Mouse (Mus musculus) ES-Bruce4 (cell line): ENCODE measurements around the gene Chst1. TPM values are rescaled to one million over a fixed set of nuclear protein-coding genes. Genes with fewer than 3 reads are reported as not detected.

Experiments
- H3K27ac ChIP-seq: 2 replicates; pipeline ENCODE4 v1.5.1; 2012; ENCODE audit warnings: low read length, inconsistent platforms; ENCODE audit not compliant: insufficient read depth
- H3K27me3 ChIP-seq: 2 replicates; pipeline ENCODE4 v1.6.1; 2012; ENCODE audit warnings: mild to moderate bottlenecking, low read length, inconsistent platforms; ENCODE audit not compliant: control insufficient read depth, poor library complexity, insufficient read depth, severe bottlenecking
- H3K36me3 ChIP-seq: 2 replicates; pipeline ENCODE4 v1.6.1; 2012; ENCODE audit warnings: inconsistent platforms, mild to moderate bottlenecking, low read length, moderate library complexity; ENCODE audit not compliant: control insufficient read depth, poor library complexity, insufficient read depth, severe bottlenecking
- H3K4me1 ChIP-seq: one replicate; pipeline ENCODE4 v1.8.1; 2011; ENCODE audit warnings: low read length; ENCODE audit not compliant: control insufficient read depth, insufficient read depth
- H3K4me3 ChIP-seq: 2 replicates; pipeline ENCODE4 v1.5.1; 2011; ENCODE audit warnings: low read depth, mild to moderate bottlenecking, low read length
- H3K9ac ChIP-seq: 2 replicates; pipeline ENCODE4 v1.6.1; 2012; ENCODE audit warnings: low read depth, mild to moderate bottlenecking, inconsistent platforms; ENCODE audit not compliant: poor library complexity, severe bottlenecking
- H3K9me3 ChIP-seq: replicated peaks from 2 replicates; pipeline ENCODE4 v1.6.1; 2012; ENCODE audit warnings: mild to moderate bottlenecking, low read length, inconsistent platforms; ENCODE audit not compliant: control insufficient read depth, poor library complexity, insufficient read depth, severe bottlenecking
- CTCF ChIP-seq: IDR thresholded peaks from one replicate; pipeline ENCODE4 v1.8.1; 2011; ENCODE audit warnings: low read depth, low read length
- EP300 ChIP-seq: IDR thresholded peaks from 2 replicates; pipeline ENCODE4 v1.6.1; 2011; ENCODE audit warnings: low read depth, low read length; ENCODE audit not compliant: insufficient read depth
- POLR2A ChIP-seq: IDR thresholded peaks from one replicate; pipeline ENCODE4 v1.8.1; 2011; ENCODE audit warnings: low read length; ENCODE audit not compliant: insufficient read depth
- polyA plus RNA-seq: library from polyadenylated mRNA; stranded (reverse); fragments of >200 nt; gene quantifications from 2 replicates; pipeline ENCODE4 v1.2.4, GENCODE M21; 2011; ENCODE audit warnings: low read depth; ENCODE audit not compliant: missing spikeins, insufficient read depth, insufficient read length

Gene Chst1
- polyA plus RNA-seq, 1 experiment: 8.5 TPM

GRCm38 (mm10) chr2:92640555-92640954 is 41.0 kb downstream of the Chst1 start:
- Histone ChIP-seq H3K27ac (no peak overlapping the region), H3K4me3 (no peak overlapping the region), H3K4me1 (peaks cover 1% of the 10 kb centered on the region), H3K9ac (no peak overlapping the region), H3K27me3 (no peaks in the 10 kb centered on the region), H3K36me3 (no peaks in the 10 kb centered on the region), H3K9me3 (no peaks in the 10 kb centered on the region)
- no peak for TF ChIP-seq EP300
- TF ChIP-seq POLR2A: no peak
- TF ChIP-seq CTCF: no peak

GRCm38 (mm10) chr2:92645282-92646037 is 46.0 kb downstream of the Chst1 start:
- H3K9me3 ChIP-seq: no peaks in the 10 kb centered on the region
- H3K36me3 ChIP-seq: no peaks in the 10 kb centered on the region
- H3K27me3 ChIP-seq: no peaks in the 10 kb centered on the region
- no peak overlapping the region for H3K9ac ChIP-seq
- no peak overlapping the region for H3K4me3 ChIP-seq
- peaks cover 1% of the 10 kb centered on the region for H3K4me1 ChIP-seq
- H3K27ac ChIP-seq: no peak overlapping the region
- TF ChIP-seq EP300: no peak
- TF ChIP-seq CTCF: no peak
- TF ChIP-seq POLR2A: no peak

- Histone ChIP-seq H3K36me3 (no peaks in the 10 kb centered on the region), H3K27me3 (no peaks in the 10 kb centered on the region), H3K27ac (no peak overlapping the region), H3K9ac (no peak overlapping the region), H3K4me1 (peaks cover 1% of the 10 kb centered on the region), H3K9me3 (no peaks in the 10 kb centered on the region), H3K4me3 (no peak overlapping the region)
- TF ChIP-seq EP300: no peak
- no peak for TF ChIP-seq CTCF
- TF ChIP-seq POLR2A: no peak
These were observed 49.8 kb downstream of the Chst1 start for GRCm38 (mm10) chr2:92649154-92649801.

DNA sequence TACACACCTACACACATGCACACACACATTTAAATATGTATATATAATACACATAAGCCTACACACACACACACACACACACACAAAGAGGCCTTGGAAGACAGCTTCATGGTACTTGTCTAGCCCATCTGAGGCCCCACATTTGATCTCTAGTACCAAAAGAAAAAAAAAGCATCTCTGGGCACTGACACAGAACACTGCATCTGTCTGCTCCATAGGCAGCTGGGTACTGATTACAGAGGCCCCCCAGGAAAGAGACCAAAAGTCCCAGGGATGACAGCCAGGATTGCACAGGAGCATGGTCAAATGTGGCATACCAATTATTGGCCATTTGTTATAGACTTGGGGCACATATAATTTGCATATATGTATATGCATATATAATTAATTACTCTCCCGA is 50.9 kb downstream of the Chst1 start:
- H3K27me3 ChIP-seq: no peaks in the 10 kb centered on the region
- no peaks in the 10 kb centered on the region for H3K9me3 ChIP-seq
- no peak overlapping the region for H3K27ac ChIP-seq
- TF ChIP-seq POLR2A (no peak), CTCF (no peak), EP300 (no peak)
- H3K4me3 ChIP-seq: no peak overlapping the region
- H3K9ac ChIP-seq: no peak overlapping the region
- no peaks in the 10 kb centered on the region for H3K4me1 ChIP-seq
- H3K36me3 ChIP-seq: no peaks in the 10 kb centered on the region

DNA sequence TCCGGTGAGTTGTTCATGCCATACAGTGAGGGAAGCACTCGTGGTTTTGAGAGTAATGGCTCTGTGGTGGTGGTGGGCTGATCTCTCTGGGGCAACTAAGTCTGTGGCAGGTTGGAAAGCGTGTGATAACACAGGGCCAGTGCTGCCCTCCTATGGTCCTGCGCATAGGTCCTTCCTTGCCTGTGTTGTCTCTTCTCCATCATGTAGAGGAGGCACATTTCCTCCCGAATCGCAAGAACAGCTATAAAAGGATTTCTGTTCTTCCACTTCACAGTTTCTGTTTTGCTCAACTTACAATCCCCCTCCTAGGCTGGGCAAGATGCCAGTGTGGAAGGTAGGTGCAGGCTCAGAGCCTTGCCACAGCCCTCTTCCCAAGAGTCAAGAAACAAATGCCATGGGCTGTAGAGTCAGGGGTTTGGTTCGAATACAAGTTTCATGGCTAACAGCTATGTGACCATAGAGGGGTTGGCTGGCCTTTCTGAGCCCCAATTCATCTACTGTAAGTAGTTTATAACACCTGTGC is 51.8 kb downstream of the Chst1 start:
- H3K9me3 ChIP-seq: no peaks in the 10 kb centered on the region
- H3K4me1 ChIP-seq: no peaks in the 10 kb centered on the region
- H3K27me3 ChIP-seq: no peaks in the 10 kb centered on the region
- TF ChIP-seq EP300 (no peak), CTCF (no peak), POLR2A (no peak)
- H3K4me3 ChIP-seq: no peak overlapping the region
- no peaks in the 10 kb centered on the region for H3K36me3 ChIP-seq
- H3K27ac ChIP-seq: no peak overlapping the region
- no peak overlapping the region for H3K9ac ChIP-seq

GRCm38 (mm10) chr2:92657189-92657588 is 57.7 kb downstream of the Chst1 start:
- H3K27ac ChIP-seq: no peak overlapping the region
- TF ChIP-seq POLR2A (no peak), CTCF (no peak), EP300 (no peak)
- no peak overlapping the region for H3K4me3 ChIP-seq
- no peaks in the 10 kb centered on the region for H3K4me1 ChIP-seq
- no peaks in the 10 kb centered on the region for H3K27me3 ChIP-seq
- H3K36me3 ChIP-seq: no peaks in the 10 kb centered on the region
- H3K9me3 ChIP-seq: no peaks in the 10 kb centered on the region
- no peak overlapping the region for H3K9ac ChIP-seq
